Mouse (Mus musculus) heart, postnatal 14 days (tissue): Measurements from ENCODE around the gene Gldc. TPM values are rescaled to one million over a fixed set of nuclear protein-coding genes. Genes with fewer than 3 reads are reported as not detected.

Experiments used
- DNase-seq, 2 experiments: peaks; one replicate each; pipeline ENCODE4 v3.0.0; 2021 to 2022
- intact Hi-C: fragments of 180-260 bp; cut with DNase I; formaldehyde crosslinking; loops from one replicate; pipeline ENCODE4 v1.15.1; 2025
- total RNA-seq, 2 experiments: library from RNA; stranded (reverse); gene quantifications; 2 replicates each; pipeline ENCODE4 v1.2.3; 2021

Gldc gene
- total RNA-seq, 2 experiments from 2014 or later = 0.14 to 0.15 TPM

- intact Hi-C loops = no loop called here
Measured at GRCm38 (mm10) chr19:30112961-30113688, 62.1 kb downstream of the Gldc start.

GRCm38 (mm10) chr19:30111421-30111820 lies 63.8 kb downstream of the Gldc start:
- intact Hi-C loops = no loop called here
- DNase-seq = no peak

More at GRCm38 (mm10) chr19:30112961-30113688, 62.1 kb downstream of the Gldc start:
- DNase-seq = no peak

GRCm38 (mm10) chr19:30109122-30109521 lies 66.1 kb downstream of the Gldc start:
- no peak for DNase-seq
- intact Hi-C loops = no loop called here

- no peak for DNase-seq
- intact Hi-C loops = no loop called here
Measured at GRCm38 (mm10) chr19:30108616-30109015, 66.6 kb downstream of the Gldc start.

GRCm38 (mm10) chr19:30107221-30107845 lies 67.9 kb downstream of the Gldc start:
- DNase-seq = no peak
- intact Hi-C loops = no loop called here

GRCm38 (mm10) chr19:30105045-30105842 lies 70.0 kb downstream of the Gldc start:
- DNase-seq = no peak
- intact Hi-C loops = no loop called here

- intact Hi-C loops = no loop called here
- DNase-seq = peak; percentile 30 to 35
Measured at GRCm38 (mm10) chr19:30102620-30103019, 72.6 kb downstream of the Gldc start.

- no peak for DNase-seq
- intact Hi-C loops = no loop called here
Measured at GRCm38 (mm10) chr19:30100571-30100970, 74.7 kb downstream of the Gldc start.

- DNase-seq = no peak
- intact Hi-C loops = no loop called here
Measured at GRCm38 (mm10) chr19:30097039-30097438, 78.2 kb downstream of the Gldc start.

- intact Hi-C loops = no loop called here
- no peak for DNase-seq
Measured at GRCm38 (mm10) chr19:30096186-30096585, 79.0 kb downstream of the Gldc start.

- DNase-seq = no peak
- intact Hi-C loops = no loop called here
Measured at GRCm38 (mm10) chr19:30091644-30092295, 83.5 kb downstream of the Gldc start.

GRCm38 (mm10) chr19:30090163-30090562 lies 85.1 kb downstream of the Gldc start:
- DNase-seq = no peak
- intact Hi-C loops = no loop called here

- intact Hi-C loops = loop anchor here (5.0 kb wide), 1 partner anchor 33 kb away; the partner anchor contains the start of gene Uhrf2
- DNase-seq = peak in 1 of 2 experiments; percentile 11
Measured at GRCm38 (mm10) chr19:30065797-30066196, 109.4 kb downstream of the Gldc start.

GRCm38 (mm10) chr19:30054218-30054617 lies 121.0 kb downstream of the Gldc start:
- no peak for DNase-seq
- intact Hi-C loops = no loop called here

GRCm38 (mm10) chr19:30051479-30051878 lies 123.8 kb downstream of the Gldc start:
- intact Hi-C loops = no loop called here
- DNase-seq = no peak

- intact Hi-C loops = no loop called here
- DNase-seq = no peak
Measured at GRCm38 (mm10) chr19:30050584-30050983, 124.6 kb downstream of the Gldc start.

Other genes starting within 250 kb of the Gldc start
- not detected for gene Trpd52l3, start 171.6 kb downstream of the Gldc start, total RNA-seq
- gene Uhrf2, start 144.9 kb downstream of the Gldc start, total RNA-seq = 10 to 100 TPM; 27.4 to 28.9 TPM
- gene Mbl2, start 57.5 kb upstream of the Gldc start, total RNA-seq = not detected